Mouse (Mus musculus) olfactory bulb, adult 2 months (tissue): ENCODE results near the gene Cngb1. TPM values are rescaled to one million over a fixed set of nuclear protein-coding genes. Genes with fewer than 3 reads are reported as not detected.
A peak's percentile ranks its signal among the peaks of the same experiment; 100 is the strongest.

ENCODE experiments used
- H3K27ac ChIP-seq: fragments of 200-500 bp; 2 replicates; pipeline ENCODE4 v1.5.1; 2012; ENCODE audit warnings: low read depth, low read length; ENCODE audit not compliant: insufficient read depth
- H3K4me1 ChIP-seq: fragments of 200-500 bp; 2 replicates; pipeline ENCODE4 v1.6.1; 2012; ENCODE audit warnings: low read length; ENCODE audit not compliant: control insufficient read depth, insufficient read depth
- H3K4me3 ChIP-seq: fragments of 200-500 bp; 2 replicates; pipeline ENCODE4 v1.5.1; 2012; ENCODE audit warnings: mild to moderate bottlenecking, low read depth, low read length, moderate library complexity; ENCODE audit not compliant: insufficient read depth
- CTCF ChIP-seq: fragments of 200-500 bp; IDR thresholded peaks from 2 replicates; pipeline ENCODE4 v1.5.1; 2012; ENCODE audit warnings: low read depth, mild to moderate bottlenecking, low read length, moderate library complexity; ENCODE audit not compliant: insufficient read depth
- POLR2A ChIP-seq: fragments of 200-500 bp; IDR thresholded peaks from 2 replicates; pipeline ENCODE4 v1.6.1; 2012; ENCODE audit warnings: mild to moderate bottlenecking, low read depth, low read length, moderate library complexity; ENCODE audit not compliant: insufficient read depth
- WGBS: fragments of 180-500 bp; shearing (Covaris S2); methylation state at CpG from one replicate; pipeline ENCODE4 v1.1.7; 2018; 5-methylcytosine and 5-hydroxymethylcytosine counted together
- polyA plus RNA-seq: library from polyadenylated mRNA; stranded (reverse); fragments of >200 nt; gene quantifications from 2 replicates; pipeline ENCODE4 v1.2.4, GENCODE M21; 2012; ENCODE audit warnings: low replicate concordance; ENCODE audit not compliant: missing spikeins, insufficient read depth, insufficient read length

The Cngb1 gene
- polyA plus RNA-seq, 1 experiment = not detected

GRCm38 (mm10) chr8:95270501-95270900 is 35.9 kb downstream of the Cngb1 start:
- no peak for TF ChIP-seq POLR2A
- no peak for TF ChIP-seq CTCF
- Histone ChIP-seq H3K4me3 (no peak overlapping the region), H3K27ac (no peak overlapping the region), H3K4me1 (no peaks in the 10 kb centered on the region)
- 83% methylated on average over 12 of the region's 12 CpGs for WGBS

- 96% methylated on average over 2 of the region's 2 CpGs for WGBS
- Histone ChIP-seq H3K4me3 (no peak overlapping the region), H3K27ac (no peak overlapping the region)
Measured at GRCm38 (mm10) chr8:95262181-95262580, 44.2 kb downstream of the Cngb1 start.

DNA sequence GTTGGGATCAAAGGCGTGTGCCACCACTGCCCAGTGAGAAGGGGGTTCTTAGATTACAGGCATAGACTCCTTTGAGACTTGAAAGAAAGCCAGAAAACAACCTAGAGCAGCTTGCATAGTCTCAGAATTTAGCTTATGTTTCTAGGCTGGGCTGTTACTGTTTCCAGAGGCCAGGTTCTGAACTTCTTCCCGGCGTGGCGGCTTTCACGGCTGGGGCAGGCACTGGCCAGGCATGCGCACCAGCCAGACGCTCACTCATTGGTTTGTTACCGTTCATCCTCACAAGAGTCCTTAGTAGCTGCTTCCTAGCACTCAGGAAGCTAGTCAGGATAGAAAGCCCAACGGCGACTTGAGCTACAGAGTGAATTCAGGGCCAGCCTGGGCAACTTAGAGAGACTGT is 50.8 kb downstream of the Cngb1 start:
- H3K4me1 ChIP-seq = no peaks in the 10 kb centered on the region; the same call in 1 of the 2 replicates
- no peak overlapping the region for H3K4me3 ChIP-seq
- 88% methylated on average over 10 of the region's 10 CpGs for WGBS
- no peak overlapping the region for H3K27ac ChIP-seq
- TF ChIP-seq CTCF (no peak), POLR2A (no peak)

More at GRCm38 (mm10) chr8:95262181-95262580, 44.2 kb downstream of the Cngb1 start:
- H3K4me1 ChIP-seq = no peaks in the 10 kb centered on the region
- TF ChIP-seq POLR2A = no peak
- no peak for TF ChIP-seq CTCF

GRCm38 (mm10) chr8:95254564-95255434 is 51.6 kb downstream of the Cngb1 start:
- WGBS = 22% methylated on average over 16 of the region's 16 CpGs
- Histone ChIP-seq H3K4me1 (no peaks in the 10 kb centered on the region; the same call in 1 of the 2 replicates), H3K27ac (no peak overlapping the region), H3K4me3 (peak overlapping the region; percentile 54)
- TF ChIP-seq CTCF (peak; percentile 51), POLR2A (no peak)

GRCm38 (mm10) chr8:95252056-95252455 is 54.3 kb downstream of the Cngb1 start:
- Histone ChIP-seq H3K27ac (no peak overlapping the region), H3K4me3 (no peak overlapping the region), H3K4me1 (no peaks in the 10 kb centered on the region; the same call in 1 of the 2 replicates)
- no peak for TF ChIP-seq POLR2A
- TF ChIP-seq CTCF = no peak
- 79% methylated on average over 9 of the region's 9 CpGs for WGBS

- Histone ChIP-seq H3K4me3 (no peak overlapping the region), H3K27ac (no peak overlapping the region), H3K4me1 (peaks cover 4% of the 10 kb centered on the region; the same call in 1 of the 2 replicates)
- WGBS = 60% methylated on average over 4 of the region's 4 CpGs
- no peak for TF ChIP-seq CTCF
- no peak for TF ChIP-seq POLR2A
Measured at GRCm38 (mm10) chr8:95249847-95250246, 56.5 kb downstream of the Cngb1 start.

- TF ChIP-seq CTCF (no peak), POLR2A (no peak)
- Histone ChIP-seq H3K27ac (no peak overlapping the region), H3K4me3 (no peak overlapping the region), H3K4me1 (peaks cover 9% of the 10 kb centered on the region)
- 65% methylated on average over 5 of the region's 5 CpGs for WGBS
Measured at GRCm38 (mm10) chr8:95247277-95247676, 59.1 kb downstream of the Cngb1 start.

GRCm38 (mm10) chr8:95245180-95245579 is 61.2 kb downstream of the Cngb1 start:
- no peak overlapping the region; the same call in 1 of the 2 replicates for H3K27ac ChIP-seq

DNA sequence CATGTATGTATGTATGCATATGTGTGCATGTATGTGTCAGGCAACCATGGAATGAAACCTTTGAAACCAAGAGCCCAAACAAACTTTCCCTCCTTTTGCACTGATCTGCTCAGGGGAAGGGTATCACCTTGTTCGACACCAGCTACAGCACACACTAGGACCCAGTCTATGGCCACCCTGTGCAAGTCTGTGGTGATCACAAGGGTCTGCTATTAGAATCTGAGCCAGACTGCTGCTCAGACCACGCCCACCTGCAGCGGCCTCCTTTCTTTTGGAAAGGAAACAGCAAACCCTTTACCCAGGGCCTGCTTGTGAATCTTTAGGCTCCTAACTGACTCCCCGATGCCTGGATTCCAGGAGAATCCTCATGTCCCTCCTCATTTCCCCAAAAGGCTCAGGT is 62.5 kb downstream of the Cngb1 start:
- peaks cover 9% of the 10 kb centered on the region for H3K4me1 ChIP-seq
- WGBS = 65% methylated on average over 4 of the region's 4 CpGs
- no peak overlapping the region for H3K4me3 ChIP-seq
- TF ChIP-seq POLR2A = no peak
- TF ChIP-seq CTCF = no peak
- no peak overlapping the region for H3K27ac ChIP-seq

More at GRCm38 (mm10) chr8:95245180-95245579, 61.2 kb downstream of the Cngb1 start:
- TF ChIP-seq CTCF (no peak), POLR2A (no peak)
- H3K4me1 ChIP-seq = peaks cover 9% of the 10 kb centered on the region
- no peak overlapping the region for H3K4me3 ChIP-seq
- WGBS = 54% methylated on average over 5 of the region's 5 CpGs
